Mouse (Mus musculus): Measurements from ENCODE around the gene Vmn2r16. TPM values are rescaled to one million over a fixed set of nuclear protein-coding genes. Genes with fewer than 3 reads are reported as not detected.

Vmn2r16 gene
- total RNA-seq (2012; rRNA removed), result not detected in 2 replicates

DNA sequence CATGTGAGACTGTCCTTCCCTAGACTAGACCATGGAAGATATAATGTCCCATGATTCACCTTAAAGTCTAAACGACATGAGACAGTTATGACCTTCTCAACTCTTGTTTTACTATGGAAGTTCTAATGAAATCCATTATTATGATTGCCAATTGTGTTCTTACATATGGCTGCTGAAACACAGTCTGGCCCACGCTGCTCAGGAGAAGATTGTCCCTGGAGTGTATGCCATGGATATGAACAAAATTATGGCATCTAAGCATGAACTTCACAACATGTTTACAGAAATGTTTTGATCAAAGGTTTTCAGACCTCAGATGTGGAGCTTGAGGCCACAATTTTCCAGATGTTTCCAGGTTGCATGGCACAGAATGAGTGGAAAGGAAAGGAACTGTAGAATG is at the start of gene Vmn2r16:
Gene Vmn2r16 (plus strand): TSS at position 301 of the 400 bp plus-strand sequence.
- H3K9me3 ChIP-seq (ENCODE audit: control insufficient read depth, insufficient read depth, low read depth, low read length), result no peaks in the 10 kb centered on the region
- H3K9ac ChIP-seq (ENCODE audit: insufficient read depth, low read depth, low read length, poor library complexity, severe bottlenecking), result no peak within 1 kb of the TSS
- no peak within 1 kb of the TSS for H3K27ac ChIP-seq (ENCODE audit: insufficient read depth, low read depth, low read length, poor library complexity, severe bottlenecking)
- H3K36me3 ChIP-seq (ENCODE audit: control insufficient read depth, insufficient read depth, low read length, poor library complexity, severe bottlenecking), result no peaks in the 10 kb centered on the region
- in situ Hi-C loops (cut with MboI; ENCODE audit: low sequenced_read_pairs in 2 of 2, unreplicated experiment in 2 of 2), result no loop called here
- TF ChIP-seq ZC3H11A (IDR thresholded peaks at IDR 0.05; ENCODE audit: borderline replicate concordance, low read depth, low read length), result no peak
- TF ChIP-seq ZNF384 (IDR thresholded peaks at IDR 0.05; ENCODE audit: low read depth, low read length), result no peak
- no peak for TF ChIP-seq HCFC1 (IDR thresholded peaks at IDR 0.05; ENCODE audit: borderline replicate concordance, insufficient read depth, low read length)
- no peak for TF ChIP-seq MAFK (IDR thresholded peaks at IDR 0.05; ENCODE audit: insufficient read depth, low read depth, low read length)
- no peak for TF ChIP-seq CHD2 (IDR thresholded peaks at IDR 0.05; ENCODE audit: low read depth, low read length)
- H3K4me1 ChIP-seq (ENCODE audit: control insufficient read depth in 2 of 2, insufficient read depth in 2 of 2, low read length in 2 of 2, poor library complexity in 1 of 2), result no peaks in the 10 kb centered on the region
- H3K4me3 ChIP-seq (ENCODE audit: insufficient read depth in 1 of 2, low read depth in 1 of 2, low read length in 2 of 2, poor library complexity in 1 of 2, severe bottlenecking in 1 of 2), result no peak within 1 kb of the TSS
- no peak for DNase-seq (ENCODE audit: low read depth, low spot score)

DNA sequence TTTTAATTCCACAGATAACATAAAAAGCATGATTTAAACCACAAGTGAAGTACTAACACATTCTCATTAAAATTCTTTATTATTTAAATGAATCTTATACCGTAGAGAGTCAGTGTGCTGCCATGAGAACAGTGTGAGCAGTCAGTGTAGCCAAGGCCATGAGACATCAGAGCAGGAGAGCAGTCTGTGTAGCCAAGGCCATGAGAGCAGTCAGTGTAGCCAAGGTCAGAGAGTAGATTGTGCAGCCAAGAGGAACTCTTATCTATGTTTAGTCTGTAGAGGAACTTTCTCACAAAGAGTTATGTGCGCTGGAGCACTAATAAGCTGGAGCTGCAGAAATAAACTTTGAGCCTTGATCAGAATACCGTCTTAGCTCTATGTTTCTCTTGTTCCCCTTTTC is 35.3 kb upstream of the Vmn2r16 start:
- H3K36me3 ChIP-seq (ENCODE audit: control insufficient read depth, insufficient read depth, low read length, poor library complexity, severe bottlenecking), result no peaks in the 10 kb centered on the region
- DNase-seq (ENCODE audit: low read depth, low spot score), result no peak
- H3K4me3 ChIP-seq (ENCODE audit: insufficient read depth in 1 of 2, low read depth in 1 of 2, low read length in 2 of 2, poor library complexity in 1 of 2, severe bottlenecking in 1 of 2), result no peak overlapping the region
- in situ Hi-C loops (cut with MboI; ENCODE audit: low sequenced_read_pairs in 2 of 2, unreplicated experiment in 2 of 2), result no loop called here
- no peak overlapping the region for H3K27ac ChIP-seq (ENCODE audit: insufficient read depth, low read depth, low read length, poor library complexity, severe bottlenecking)
- TF ChIP-seq CHD2 (IDR thresholded peaks at IDR 0.05; ENCODE audit: low read depth, low read length) (no peak), HCFC1 (IDR thresholded peaks at IDR 0.05; ENCODE audit: borderline replicate concordance, insufficient read depth, low read length) (no peak), ZC3H11A (IDR thresholded peaks at IDR 0.05; ENCODE audit: borderline replicate concordance, low read depth, low read length) (no peak), MAFK (IDR thresholded peaks at IDR 0.05; ENCODE audit: insufficient read depth, low read depth, low read length) (no peak), ZNF384 (IDR thresholded peaks at IDR 0.05; ENCODE audit: low read depth, low read length) (no peak)
- no peak overlapping the region for H3K9ac ChIP-seq (ENCODE audit: insufficient read depth, low read depth, low read length, poor library complexity, severe bottlenecking)
- H3K9me3 ChIP-seq (ENCODE audit: control insufficient read depth, insufficient read depth, low read depth, low read length), result no peaks in the 10 kb centered on the region
- no peaks in the 10 kb centered on the region for H3K4me1 ChIP-seq (ENCODE audit: control insufficient read depth in 2 of 2, insufficient read depth in 2 of 2, low read length in 2 of 2, poor library complexity in 1 of 2)

DNA sequence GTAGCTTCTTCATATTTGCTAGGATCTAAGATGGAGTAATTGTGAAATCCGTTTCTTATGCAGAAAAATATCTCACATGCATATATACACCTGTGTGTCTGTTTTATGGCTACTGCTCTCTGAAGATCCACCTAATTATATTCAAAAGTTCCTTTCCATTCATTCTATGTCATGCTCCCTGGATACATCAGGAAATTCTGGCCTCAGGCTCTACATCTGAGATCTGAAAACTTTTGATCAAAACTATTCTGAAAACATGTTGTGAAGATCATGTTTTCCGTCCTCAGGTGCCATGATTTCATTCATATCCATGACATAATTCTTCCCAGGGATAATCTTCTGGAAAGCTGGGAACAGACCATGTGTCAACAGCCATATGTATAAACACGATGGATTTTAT is 32.4 kb upstream of the Vmn2r16 start, which contains the start of gene Vmn2r15:
Gene Vmn2r15 (minus strand): TSS at position 101 of the 400 bp plus-strand sequence.
- H3K36me3 ChIP-seq (ENCODE audit: control insufficient read depth, insufficient read depth, low read length, poor library complexity, severe bottlenecking), result no peaks in the 10 kb centered on the region
- no peak within 1 kb of the TSS for H3K4me3 ChIP-seq (ENCODE audit: insufficient read depth in 1 of 2, low read depth in 1 of 2, low read length in 2 of 2, poor library complexity in 1 of 2, severe bottlenecking in 1 of 2)
- TF ChIP-seq MAFK (IDR thresholded peaks at IDR 0.05; ENCODE audit: insufficient read depth, low read depth, low read length), result no peak
- TF ChIP-seq CHD2 (IDR thresholded peaks at IDR 0.05; ENCODE audit: low read depth, low read length), result no peak
- no peak for TF ChIP-seq ZC3H11A (IDR thresholded peaks at IDR 0.05; ENCODE audit: borderline replicate concordance, low read depth, low read length)
- TF ChIP-seq ZNF384 (IDR thresholded peaks at IDR 0.05; ENCODE audit: low read depth, low read length), result no peak
- TF ChIP-seq HCFC1 (IDR thresholded peaks at IDR 0.05; ENCODE audit: borderline replicate concordance, insufficient read depth, low read length), result no peak
- no peak within 1 kb of the TSS for H3K27ac ChIP-seq (ENCODE audit: insufficient read depth, low read depth, low read length, poor library complexity, severe bottlenecking)
- no peaks in the 10 kb centered on the region for H3K9me3 ChIP-seq (ENCODE audit: control insufficient read depth, insufficient read depth, low read depth, low read length)
- no peak within 1 kb of the TSS for H3K9ac ChIP-seq (ENCODE audit: insufficient read depth, low read depth, low read length, poor library complexity, severe bottlenecking)
- in situ Hi-C loops (cut with MboI; ENCODE audit: low sequenced_read_pairs in 2 of 2, unreplicated experiment in 2 of 2), result no loop called here
- no peaks in the 10 kb centered on the region for H3K4me1 ChIP-seq (ENCODE audit: control insufficient read depth in 2 of 2, insufficient read depth in 2 of 2, low read length in 2 of 2, poor library complexity in 1 of 2)
- no peak for DNase-seq (ENCODE audit: low read depth, low spot score)

DNA sequence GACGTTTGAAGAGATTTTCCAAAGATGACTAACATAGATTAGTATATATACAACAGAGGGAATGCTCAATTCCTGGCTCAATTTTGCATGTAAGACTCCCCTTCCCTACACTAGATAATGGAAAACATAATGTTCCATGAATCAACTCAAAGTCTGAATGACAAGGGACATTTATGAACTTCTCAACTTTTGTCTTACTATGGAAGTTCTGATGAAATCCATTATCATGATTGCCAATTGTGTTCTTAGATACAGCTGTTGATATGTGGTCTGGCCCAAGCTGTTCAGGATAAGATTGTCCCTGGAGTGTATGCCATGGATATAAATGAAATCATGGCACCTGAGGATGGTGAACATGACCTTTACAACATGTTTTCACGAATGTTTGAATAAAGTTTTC is 89.4 kb downstream of the Vmn2r16 start, which contains the start of gene Vmn2r17:
Gene Vmn2r17 (plus strand): TSS at position 301 of the 400 bp plus-strand sequence.
- no peak for TF ChIP-seq CHD2 (IDR thresholded peaks at IDR 0.05; ENCODE audit: low read depth, low read length)
- no peak for TF ChIP-seq ZNF384 (IDR thresholded peaks at IDR 0.05; ENCODE audit: low read depth, low read length)
- TF ChIP-seq HCFC1 (IDR thresholded peaks at IDR 0.05; ENCODE audit: borderline replicate concordance, insufficient read depth, low read length), result no peak
- TF ChIP-seq ZC3H11A (IDR thresholded peaks at IDR 0.05; ENCODE audit: borderline replicate concordance, low read depth, low read length), result no peak
- TF ChIP-seq MAFK (IDR thresholded peaks at IDR 0.05; ENCODE audit: insufficient read depth, low read depth, low read length), result no peak
- no peak for DNase-seq (ENCODE audit: low read depth, low spot score)
- no peak within 1 kb of the TSS for H3K4me3 ChIP-seq (ENCODE audit: insufficient read depth in 1 of 2, low read depth in 1 of 2, low read length in 2 of 2, poor library complexity in 1 of 2, severe bottlenecking in 1 of 2)
- no peaks in the 10 kb centered on the region for H3K4me1 ChIP-seq (ENCODE audit: control insufficient read depth in 2 of 2, insufficient read depth in 2 of 2, low read length in 2 of 2, poor library complexity in 1 of 2)
- in situ Hi-C loops (cut with MboI; ENCODE audit: low sequenced_read_pairs in 2 of 2, unreplicated experiment in 2 of 2), result no loop called here
- H3K9ac ChIP-seq (ENCODE audit: insufficient read depth, low read depth, low read length, poor library complexity, severe bottlenecking), result no peak within 1 kb of the TSS
- no peak within 1 kb of the TSS for H3K27ac ChIP-seq (ENCODE audit: insufficient read depth, low read depth, low read length, poor library complexity, severe bottlenecking)
- no peaks in the 10 kb centered on the region for H3K36me3 ChIP-seq (ENCODE audit: control insufficient read depth, insufficient read depth, low read length, poor library complexity, severe bottlenecking)
- no peaks in the 10 kb centered on the region; the same call in 1 of the 2 replicates for H3K9me3 ChIP-seq (ENCODE audit: control insufficient read depth, insufficient read depth, low read depth, low read length)

Other genes with a start within 250 kb of the Vmn2r16 start
- gene Vmn2r12, start 232.2 kb upstream of the Vmn2r16 start, total RNA-seq (2012; rRNA removed), result not detected in 2 replicates
- gene Vmn2r13, start 138.0 kb upstream of the Vmn2r16 start, total RNA-seq (2012; rRNA removed), result not detected in 2 replicates
- gene Vmn2r14, start 105.5 kb upstream of the Vmn2r16 start, total RNA-seq (2012; rRNA removed), result not detected in 2 replicates
- gene Vmn2r15, start 32.5 kb upstream of the Vmn2r16 start, total RNA-seq (2012; rRNA removed), result not detected in 2 replicates
- not detected in 2 replicates for gene Vmn2r17, start 89.5 kb downstream of the Vmn2r16 start, total RNA-seq (2012; rRNA removed)
- 18.4 and 19.9 TPM in 2 replicates for gene Crlf2, start 228.8 kb downstream of the Vmn2r16 start, total RNA-seq (2012; rRNA removed)